Mouse (Mus musculus) hindbrain, embryonic 10.5 days (tissue): ENCODE results near the gene Srgap2. TPM values are rescaled to one million over a fixed set of nuclear protein-coding genes. Genes with fewer than 3 reads are reported as not detected.

Source experiments
- DNase-seq: peaks from one replicate; pipeline ENCODE4 v3.0.0-alpha.2; 2017; ENCODE audit warnings: low spot score
- H3K27ac ChIP-seq: fragments of 300-500 bp; sonication (generic); 2 replicates; pipeline ENCODE4 v1.5.1; 2016; ENCODE audit warnings: mild to moderate bottlenecking, moderate library complexity
- H3K27me3 ChIP-seq: fragments of 300-500 bp; sonication (generic); 2 replicates; pipeline ENCODE4 v1.6.1; 2016; ENCODE audit warnings: mild to moderate bottlenecking; ENCODE audit not compliant: poor library complexity, insufficient read depth, severe bottlenecking
- H3K36me3 ChIP-seq: fragments of 300-500 bp; sonication (generic); 2 replicates; pipeline ENCODE4 v1.6.1; 2016; ENCODE audit warnings: mild to moderate bottlenecking, moderate library complexity
- H3K4me1 ChIP-seq: fragments of 300-500 bp; sonication (generic); replicated peaks from 2 replicates; pipeline ENCODE4 v1.6.1; 2016; ENCODE audit warnings: mild to moderate bottlenecking
- H3K4me3 ChIP-seq: fragments of 300-500 bp; sonication (generic); 2 replicates; pipeline ENCODE4 v1.5.1; 2016; ENCODE audit warnings: mild to moderate bottlenecking, moderate library complexity
- H3K9me3 ChIP-seq: fragments of 300-500 bp; sonication (generic); 2 replicates; pipeline ENCODE4 v1.6.1; 2016; ENCODE audit warnings: mild to moderate bottlenecking, moderate library complexity
- WGBS: fragments of 180-500 bp; shearing (Covaris S2); methylation state at CpG from one replicate; pipeline ENCODE4 v1.1.7; 2016; 5-methylcytosine and 5-hydroxymethylcytosine counted together
- polyA plus RNA-seq: library from polyadenylated mRNA; unstranded; fragments of >200 nt; fragmentation: Nextera tagmentation; extraction: Ambion mirVana; gene quantifications from 2 replicates; pipeline ENCODE4 v1.2.1, GENCODE M21; 2016

Srgap2 gene
- polyA plus RNA-seq, 1 experiment from 2014 or later = 17.2 TPM

DNA sequence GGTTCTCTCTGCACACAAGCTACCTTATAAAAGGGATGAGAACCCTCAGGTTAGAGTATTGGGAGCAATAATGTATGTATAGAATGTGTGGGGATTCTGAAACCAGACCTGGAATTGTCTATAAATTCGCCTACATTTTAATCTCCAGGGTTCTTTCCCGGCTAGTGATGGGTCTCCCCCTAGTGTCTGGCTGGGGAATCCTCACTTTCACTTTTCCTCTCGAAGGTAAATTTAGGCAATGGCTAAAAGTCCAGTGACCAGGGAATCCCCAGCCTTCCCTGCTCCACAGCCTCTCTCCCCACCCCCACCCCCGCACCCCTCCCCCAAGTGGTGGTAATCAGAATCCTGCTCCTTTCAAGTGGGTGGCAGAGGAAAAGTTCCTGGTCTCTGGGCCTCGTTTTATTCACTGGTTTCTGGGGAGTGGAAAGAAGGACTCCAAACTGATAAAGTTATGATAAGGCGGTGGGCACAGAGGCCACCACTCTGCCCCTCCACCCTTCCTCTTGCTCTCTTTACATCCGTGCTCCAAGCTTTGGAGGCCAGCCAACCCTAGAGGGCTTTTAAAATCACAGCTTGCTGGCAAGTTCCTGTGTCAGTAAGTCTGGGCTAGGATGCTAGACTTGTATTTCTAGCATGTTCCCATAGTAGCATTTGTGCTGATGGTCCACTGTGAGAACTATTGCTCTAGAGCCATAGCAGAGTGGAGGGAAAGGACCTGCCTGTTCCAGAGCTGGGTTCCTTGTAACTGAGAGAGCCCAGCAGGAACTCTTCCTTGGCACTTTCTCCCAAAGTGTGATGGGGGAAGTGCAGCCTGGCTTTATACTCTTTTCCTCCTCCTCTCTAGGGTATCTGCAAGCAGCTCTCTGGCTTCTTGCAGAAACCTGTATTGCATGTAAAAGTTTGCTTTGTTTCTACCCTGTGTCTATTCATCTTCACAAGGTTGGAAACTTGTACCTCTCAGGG lies 280.4 kb downstream of the Srgap2 start:
- no peaks in the 10 kb centered on the region for H3K9me3 ChIP-seq
- H3K4me3 ChIP-seq = no peak overlapping the region
- WGBS = 18% methylated on average over 7 of the region's 7 CpGs
- H3K4me1 ChIP-seq = peaks cover 23% of the 10 kb centered on the region
- peaks cover 73% of the 10 kb centered on the region for H3K27me3 ChIP-seq
- no peak overlapping the region for H3K27ac ChIP-seq
- H3K36me3 ChIP-seq = no peaks in the 10 kb centered on the region
- DNase-seq = peak; percentile 35

DNA sequence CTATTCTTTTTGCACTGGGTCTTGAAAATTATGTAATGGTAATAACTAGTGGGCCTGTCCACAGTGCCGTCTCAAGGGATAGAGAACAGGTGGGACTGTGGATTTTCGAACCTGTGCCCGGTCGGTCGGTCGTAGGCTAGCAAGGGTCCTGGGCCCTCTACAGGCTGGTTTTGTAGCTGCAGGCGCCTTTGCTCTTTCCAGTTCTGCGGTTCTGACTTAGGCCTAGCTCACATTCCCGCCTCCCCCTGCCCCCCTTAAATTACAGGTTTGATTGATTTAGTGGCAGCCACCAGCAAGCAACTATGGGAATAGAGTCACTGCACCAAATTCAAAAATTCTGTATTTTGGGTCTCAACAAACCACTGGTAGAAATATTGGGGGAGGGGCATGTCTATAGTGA lies 281.2 kb downstream of the Srgap2 start:
- Histone ChIP-seq H3K9me3 (no peaks in the 10 kb centered on the region), H3K36me3 (no peaks in the 10 kb centered on the region), H3K4me3 (peak overlapping the region; percentile 70), H3K27me3 (peaks cover 81% of the 10 kb centered on the region), H3K4me1 (peaks cover 23% of the 10 kb centered on the region), H3K27ac (no peak overlapping the region)
- DNase-seq = peak; percentile 45
- 6% methylated on average over 9 of the region's 9 CpGs for WGBS

- Histone ChIP-seq H3K27me3 (peaks cover 87% of the 10 kb centered on the region), H3K4me1 (peaks cover 28% of the 10 kb centered on the region), H3K36me3 (no peaks in the 10 kb centered on the region), H3K4me3 (peak within 1 kb of the TSS; percentile 70), H3K27ac (peak within 1 kb of the TSS; percentile 79), H3K9me3 (no peaks in the 10 kb centered on the region)
- DNase-seq = peak; percentile 67
- 1% methylated on average over 59 of the region's 60 CpGs for WGBS
Observed at GRCm38 (mm10) chr1:131245089-131245856, 281.9 kb downstream of the Srgap2 start, which contains the start of gene Rassf5. Gene Rassf5, minus strand, starts transcription at chr1:131245258.

- DNase-seq = no peak
- H3K4me3 ChIP-seq = peak overlapping the region; percentile 70
- no peaks in the 10 kb centered on the region for H3K9me3 ChIP-seq
- peaks cover 34% of the 10 kb centered on the region for H3K4me1 ChIP-seq
- 1% methylated on average over 57 of the region's 57 CpGs for WGBS
- peak overlapping the region; percentile 79 for H3K27ac ChIP-seq
- no peaks in the 10 kb centered on the region for H3K36me3 ChIP-seq
- H3K27me3 ChIP-seq = peaks cover 93% of the 10 kb centered on the region
Observed at GRCm38 (mm10) chr1:131244536-131245088, 282.5 kb downstream of the Srgap2 start.

DNA sequence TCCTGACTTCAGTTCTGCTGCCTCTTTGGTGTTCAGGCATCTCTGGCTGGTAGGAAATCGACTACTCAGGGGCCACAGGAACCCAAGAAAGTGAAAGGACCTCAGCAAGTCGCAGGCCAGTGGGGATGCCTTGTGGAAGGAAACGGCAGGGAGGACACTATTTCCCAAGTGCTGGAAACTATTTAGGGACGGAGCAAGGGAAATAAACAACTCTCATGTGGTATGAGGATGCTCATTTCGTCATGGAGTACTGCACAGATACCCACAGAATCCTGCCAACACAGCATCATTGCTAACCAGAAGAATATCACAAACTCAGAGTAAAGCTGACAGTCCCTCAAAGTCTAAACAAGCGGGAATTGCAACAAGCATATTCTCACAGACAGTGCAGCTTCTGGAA lies 284.2 kb downstream of the Srgap2 start:
- no peak overlapping the region for H3K27ac ChIP-seq
- no peak overlapping the region for H3K4me3 ChIP-seq
- H3K9me3 ChIP-seq = no peaks in the 10 kb centered on the region
- no peak for DNase-seq
- H3K4me1 ChIP-seq = peaks cover 42% of the 10 kb centered on the region
- peaks cover 92% of the 10 kb centered on the region for H3K27me3 ChIP-seq
- 59% methylated on average over 6 of the region's 6 CpGs for WGBS
- no peaks in the 10 kb centered on the region for H3K36me3 ChIP-seq

GRCm38 (mm10) chr1:131239576-131240193 lies 287.5 kb downstream of the Srgap2 start:
- WGBS = 63% methylated on average over 12 of the region's 12 CpGs
- Histone ChIP-seq H3K36me3 (no peaks in the 10 kb centered on the region), H3K9me3 (no peaks in the 10 kb centered on the region), H3K27me3 (peaks cover 59% of the 10 kb centered on the region), H3K27ac (no peak overlapping the region), H3K4me3 (no peak overlapping the region), H3K4me1 (peaks cover 23% of the 10 kb centered on the region)
- no peak for DNase-seq

GRCm38 (mm10) chr1:131238931-131239381 lies 288.2 kb downstream of the Srgap2 start:
- H3K4me1 ChIP-seq = peaks cover 19% of the 10 kb centered on the region
- no peaks in the 10 kb centered on the region for H3K36me3 ChIP-seq
- WGBS = 73% methylated on average over 8 of the region's 8 CpGs
- no peak overlapping the region for H3K4me3 ChIP-seq
- no peak for DNase-seq
- H3K9me3 ChIP-seq = no peaks in the 10 kb centered on the region
- peaks cover 52% of the 10 kb centered on the region for H3K27me3 ChIP-seq
- H3K27ac ChIP-seq = no peak overlapping the region

- no peak overlapping the region for H3K27ac ChIP-seq
- H3K4me1 ChIP-seq = peaks cover 24% of the 10 kb centered on the region
- H3K36me3 ChIP-seq = no peaks in the 10 kb centered on the region
- DNase-seq = no peak
- no peak overlapping the region for H3K4me3 ChIP-seq
- WGBS = 70% methylated on average over 7 of the region's 7 CpGs
- no peaks in the 10 kb centered on the region for H3K9me3 ChIP-seq
- peaks cover 23% of the 10 kb centered on the region for H3K27me3 ChIP-seq
Observed at GRCm38 (mm10) chr1:131236077-131236476, 291.1 kb downstream of the Srgap2 start.

Other genes with a start within 250 kb of the Srgap2 start
- 1.0 and 1.5 TPM in 2 replicates for gene Ikbke, start 247.7 kb downstream of the Srgap2 start, polyA plus RNA-seq
- 4.3 and 5.7 TPM in 2 replicates for gene Fam72a, start 551 bp upstream of the Srgap2 start, polyA plus RNA-seq
- not detected in 2 replicates for gene Avpr1b, start 71.9 kb upstream of the Srgap2 start, polyA plus RNA-seq
- 0.21 TPM in 1 of 2 replicates, not detected in the other for gene Ctse, start 111.0 kb upstream of the Srgap2 start, polyA plus RNA-seq
- gene Rab7b, start 161.3 kb upstream of the Srgap2 start, polyA plus RNA-seq = 0.68 and 1.1 TPM in 2 replicates
- gene Slc26a9, start 216.7 kb upstream of the Srgap2 start, polyA plus RNA-seq = 0.05 and 1.4 TPM in 2 replicates